Mouse (Mus musculus): Measurements from ENCODE around the gene H2afz. TPM values are rescaled to one million over a fixed set of nuclear protein-coding genes. Genes with fewer than 3 reads are reported as not detected.
A peak's percentile ranks its signal among the peaks of the same experiment; 100 is the strongest.

The H2afz gene
- total and polyA plus RNA-seq, 3 experiments = 4,006 to 4,409 (median 4,299) TPM

GRCm38 (mm10) chr3:137864988-137865982 lies 998 bp downstream of the H2afz start (continued):
- TF ChIP-seq E2F4 (IDR thresholded peaks at IDR 0.05; ENCODE audit: insufficient replicate concordance, low read depth, low read length) = peak; percentile 76; the same call in 1 of the 2 replicates
- TF ChIP-seq CTCF (conservative IDR thresholded peaks at IDR 0.05 in 1 of 2, IDR thresholded peaks at IDR 0.05 in 1 of 2; ENCODE audit: low read depth in 2 of 2, low read length in 2 of 2) = peak; percentile 61 to 93; a peak in 3 of 4 replicates
- no peak; the same call in 1 of the 2 replicates for TF ChIP-seq RCOR1 (conservative IDR thresholded peaks at IDR 0.05; ENCODE audit: low read depth, low read length)
- peak; percentile 65 for TF ChIP-seq POLR2A (IDR thresholded peaks at IDR 0.05; ENCODE audit: low read depth, low read length)
- no peak for TF ChIP-seq ZKSCAN1 (IDR thresholded peaks at IDR 0.05; ENCODE audit: borderline replicate concordance, low read depth, low read length)
- TF ChIP-seq UBTF (IDR thresholded peaks at IDR 0.05; ENCODE audit: low read depth, low read length) = no peak; the same call in 1 of the 2 replicates
- TF ChIP-seq MXI1 (IDR thresholded peaks at IDR 0.05; ENCODE audit: low read depth, low read length) = peak; percentile 87
- 0 out of 2 replicates have a peak, but pooled peaks have one; percentile 48 for TF ChIP-seq CHD1 (IDR thresholded peaks at IDR 0.05; ENCODE audit: low read depth, low read length)
- peak; percentile 76 for TF ChIP-seq RAD21 (IDR thresholded peaks at IDR 0.05; ENCODE audit: low read depth, low read length)
- peak; percentile 80 for TF ChIP-seq TBP (conservative IDR thresholded peaks at IDR 0.05; ENCODE audit: low read depth, low read length)
- TF ChIP-seq ZC3H11A (IDR thresholded peaks at IDR 0.05; ENCODE audit: low read depth, low read length) = peak; percentile 5; the same call in 1 of the 2 replicates
- TF ChIP-seq NELFE (IDR thresholded peaks at IDR 0.05; ENCODE audit: low read depth, low read length) = peak; percentile 73
- peak; percentile 84 for TF ChIP-seq MYC (IDR thresholded peaks at IDR 0.05; ENCODE audit: low read depth, low read length)
- no peak; the same call in 1 of the 2 replicates for TF ChIP-seq GABPA (IDR thresholded peaks at IDR 0.05; ENCODE audit: insufficient replicate concordance, low read depth, low read length)
- no peak for TF ChIP-seq USF2 (conservative IDR thresholded peaks at IDR 0.05; ENCODE audit: low read depth, low read length)
- peak; percentile 89 for TF ChIP-seq MEF2A (IDR thresholded peaks at IDR 0.05; ENCODE audit: borderline replicate concordance, low read depth, low read length)

- Histone ChIP-seq H3K4me1 (ENCODE audit: control insufficient read depth in 1 of 2, insufficient read depth in 2 of 2) (peaks cover 5 to 33% of the 10 kb centered on the region in 2 experiments), H3K4me2 (ENCODE audit: insufficient read depth, low read depth, poor library complexity, severe bottlenecking) (peak overlapping the region; percentile 87), H3K36me3 (replicated peaks in 1 of 2; ENCODE audit: control insufficient read depth in 1 of 2, insufficient read depth in 1 of 2, low read length in 1 of 2) (peaks cover 10 to 21% of the 10 kb centered on the region in 2 experiments), H3K27ac (ENCODE audit: insufficient read depth, low read depth) (peak overlapping the region; percentile 90), H3K9me3 (replicated peaks; ENCODE audit: low read length) (peaks cover 3% of the 10 kb centered on the region), H3K27me3 (replicated peaks) (no peaks in the 10 kb centered on the region), H3K4me3 (replicated peaks in 1 of 3; ENCODE audit: low read depth in 2 of 3, low read length in 2 of 3, poor library complexity in 1 of 3) (peak overlapping the region; percentile 18 to 86 (median 64)), H3K9ac (ENCODE audit: insufficient read depth, low read depth) (peak overlapping the region; percentile 93), H3K79me2 (replicated peaks; ENCODE audit: control insufficient read depth, extremely low read depth, insufficient read depth, poor library complexity, severe bottlenecking) (peaks cover 45% of the 10 kb centered on the region)
- in situ Hi-C loops (cut with MboI; ENCODE audit: low pct_ligation_motif_present, low pct_unique_long_range_greater_than_20kb, low sequenced_read_pairs) = loop anchor here (5.0 to 10.0 kb wide), 2 partner anchors 50 to 278 kb away; partner anchors contain the start of genes Lamtor3, Mttp and Trmt10a
- dilution Hi-C loops (cut with MboI; ENCODE audit: extremely low pct_ligation_motif_present, extremely low pct_unique_long_range_greater_than_20kb, low sequenced_read_pairs) = no loop called here
- no peak for DNase-seq (ENCODE audit: extremely low read depth)
- TF ChIP-seq SMC3 (IDR thresholded peaks at IDR 0.05; ENCODE audit: low read depth, low read length) (0 out of 2 replicates have a peak, but pooled peaks have one; percentile 38), RCOR1 (conservative IDR thresholded peaks at IDR 0.05; ENCODE audit: low read depth, low read length) (0 out of 2 replicates have a peak, but pooled peaks have one; percentile 64), TCF12 (IDR thresholded peaks at IDR 0.05; ENCODE audit: low read depth, low read length) (0 out of 2 replicates have a peak, but pooled peaks have one; percentile 53), ZMIZ1 (IDR thresholded peaks at IDR 0.05; ENCODE audit: low read depth, low read length) (no peak), CHD1 (IDR thresholded peaks at IDR 0.05; ENCODE audit: low read depth, low read length) (peak; percentile 94; the same call in 1 of the 2 replicates), CHD2 (IDR thresholded peaks at IDR 0.05; ENCODE audit: low read length) (peak; percentile 89; the same call in 1 of the 2 replicates), NELFE (IDR thresholded peaks at IDR 0.05; ENCODE audit: low read depth, low read length) (no peak), MEF2A (IDR thresholded peaks at IDR 0.05; ENCODE audit: borderline replicate concordance, low read depth, low read length) (no peak)
Measured at GRCm38 (mm10) chr3:137867133-137867436, 2.8 kb downstream of the H2afz start.
